Mouse (Mus musculus) embryonic stem cell, embryonic (primary cell): ENCODE results near the gene Pdzd7.

Experiments
- CTCF ChIA-PET, 4 experiments: fragments of 300-600 bp in 2 of 4; fragments of 350-600 bp in 2 of 4; sonication (Branson Sonifier 250); formaldehyde crosslinking; loops; one replicate each; lab custom pipeline; 2022; ENCODE audit warnings: inconsistent platforms in 2 of 4; lab: Charles Lee
- POLR2A ChIA-PET, 4 experiments: fragments of 300-600 bp in 2 of 4; fragments of 350-600 bp in 2 of 4; sonication (Branson Sonifier 250); formaldehyde crosslinking; loops; one replicate each; lab custom pipeline; 2022; ENCODE audit warnings: antibody characterized with exemption in 4 of 4, inconsistent platforms in 1 of 4; lab: Charles Lee

Gene Pdzd7

DNA sequence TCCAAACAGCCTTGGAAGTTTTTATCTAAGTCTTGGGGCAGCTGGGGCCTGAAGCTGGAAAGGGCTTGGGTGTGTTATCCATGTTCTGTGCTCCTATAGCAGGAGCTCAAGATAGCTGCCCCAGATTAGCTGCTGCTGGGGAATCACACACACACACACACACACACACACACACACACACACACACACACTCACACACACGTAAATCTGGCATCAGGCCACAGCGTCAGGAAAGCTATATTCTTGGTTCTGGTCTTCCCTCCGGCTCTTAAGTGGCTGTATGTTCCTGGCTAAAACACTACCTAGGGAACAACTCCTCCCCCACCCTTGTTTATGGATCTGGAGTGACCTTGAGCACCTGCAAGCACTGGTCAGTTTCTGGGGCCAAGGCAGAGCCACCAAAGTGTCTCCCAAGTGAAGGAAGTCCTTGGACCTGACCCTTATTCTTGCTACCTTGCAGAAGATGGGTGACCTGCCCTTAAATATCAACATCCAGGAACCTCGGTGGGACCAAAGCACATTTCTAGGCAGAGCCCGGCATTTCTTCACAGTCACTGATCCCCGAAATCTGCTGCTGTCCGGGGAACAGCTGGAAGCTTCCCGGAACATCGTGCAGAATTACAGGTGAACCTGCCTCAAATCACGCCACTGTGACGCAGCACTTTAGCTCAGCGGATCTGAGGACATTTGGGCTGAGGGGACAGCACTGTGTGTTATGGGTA lies 3.3 kb upstream of the Pdzd7 start:
- ChIA-PET CTCF (interaction anchor here (0.5 to 15.3 kb wide), 15 partner anchors 9 to 364 kb away, joined by 3 to 273 read pairs (median 14); partner anchors contain the start of genes Kazald1 (in 1 of the 4) and Twnk (in 1 of the 4)), POLR2A (interaction anchor here in 2 of 4 experiments (0.6 to 7.2 kb wide), 14 partner anchors 10 to 94 kb away, joined by 3 to 107 read pairs (median 5); partner anchors contain the start of genes Kazald1 (in 2 of the 2), Mrpl43 (in 1 of the 2) and Twnk (in 1 of the 2))

- ChIA-PET CTCF (interaction anchor here (0.5 to 15.3 kb wide), 47 partner anchors 8 to 529 kb away, joined by 3 to 273 read pairs (median 6); partner anchors contain the start of genes Kazald1 (in 3 of the 4), Twnk (in 2 of the 4), Lzts2 (in 1 of the 4) and Mrpl43 (in 1 of the 4)), POLR2A (interaction anchor here (0.5 to 7.2 kb wide), 40 partner anchors 9 to 493 kb away, joined by 3 to 107 read pairs (median 4); partner anchors contain the start of genes Kazald1 (in 3 of the 4), Lzts2 (in 2 of the 4), Mrpl43 (in 2 of the 4) and Twnk (in 2 of the 4))
These were observed 2.6 kb upstream of the Pdzd7 start for GRCm38 (mm10) chr19:45047935-45048643.

DNA sequence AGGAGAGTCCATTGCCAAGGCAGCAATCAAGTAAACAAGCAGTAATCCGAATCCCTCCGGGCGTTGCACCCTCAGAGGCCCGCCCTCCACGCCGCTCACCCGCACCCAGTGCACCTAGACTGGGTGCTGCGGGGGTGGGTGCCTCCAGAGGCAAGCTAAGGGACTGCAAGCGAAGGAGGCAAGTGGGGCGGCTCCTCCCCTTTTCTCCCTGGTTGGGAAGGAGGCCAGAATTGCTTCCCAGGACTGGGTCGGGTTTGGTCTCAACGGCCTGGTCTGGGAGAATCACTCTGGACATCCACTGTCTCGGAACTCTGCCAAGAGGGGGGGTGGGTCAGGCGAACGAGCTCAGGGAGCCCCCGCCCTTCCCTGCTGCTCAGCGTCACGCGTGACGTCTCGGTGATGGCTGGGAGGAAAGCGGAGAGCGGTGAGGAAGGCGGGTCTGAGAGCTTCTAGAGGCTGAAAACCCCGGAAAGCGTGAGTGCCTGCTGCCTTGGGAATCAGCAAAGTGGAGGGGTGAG lies 2.0 kb upstream of the Pdzd7 start, which contains the start of gene Sfxn3:
Gene Sfxn3, plus strand, starts transcription at position 87 of the 518 bp plus-strand sequence.
- CTCF ChIA-PET, result interaction anchor here (0.5 to 15.3 kb wide), 52 partner anchors 9 to 529 kb away, joined by 3 to 273 read pairs (median 6); partner anchors contain the start of genes Kazald1 (in 3 of the 4), Lzts2 (in 2 of the 4), Mrpl43 (in 1 of the 4) and Twnk (in 1 of the 4)
- POLR2A ChIA-PET, result interaction anchor here (0.5 to 7.2 kb wide), 42 partner anchors 10 to 493 kb away, joined by 3 to 107 read pairs (median 4); partner anchors contain the start of genes Kazald1 (in 3 of the 4), Lzts2 (in 2 of the 4), Mrpl43 (in 2 of the 4) and Twnk (in 2 of the 4)

GRCm38 (mm10) chr19:45046523-45047321 lies 1.2 kb upstream of the Pdzd7 start:
- ChIA-PET CTCF (interaction anchor here (0.5 to 15.3 kb wide), 60 partner anchors 9 to 1140 kb away, joined by 3 to 273 read pairs (median 5); partner anchors contain the start of genes Kazald1 (in 3 of the 4), Lzts2 (in 2 of the 4), Twnk (in 2 of the 4) and Mrpl43 (in 1 of the 4)), POLR2A (interaction anchor here in 3 of 4 experiments (0.6 to 7.2 kb wide), 48 partner anchors 8 to 484 kb away, joined by 3 to 107 read pairs (median 4); partner anchors contain the start of genes Kazald1 (in 3 of the 3), Mrpl43 (in 3 of the 3), Twnk (in 3 of the 3) and Lzts2 (in 2 of the 3))

DNA sequence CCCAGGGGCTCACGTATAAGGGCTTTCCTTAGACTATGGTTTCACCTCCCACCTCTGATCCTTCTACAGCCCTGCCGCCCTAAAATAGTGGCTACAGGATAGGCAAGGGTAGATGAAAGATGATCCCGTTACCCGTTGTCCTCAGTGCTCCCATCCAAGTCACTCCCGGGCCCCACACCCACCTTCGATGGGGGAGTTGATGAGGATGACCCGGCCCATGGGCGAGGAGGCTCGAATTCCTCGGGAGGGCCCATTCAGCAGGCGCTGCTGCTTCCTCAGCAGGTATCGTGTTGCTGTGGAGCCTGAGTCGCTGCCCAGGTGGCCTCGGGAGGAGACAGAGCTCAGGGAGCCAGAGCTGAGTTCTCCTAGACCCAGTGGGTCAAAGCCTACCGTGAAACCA lies 281 bp downstream of the Pdzd7 start:
- CTCF ChIA-PET, result interaction anchor here (0.6 to 15.3 kb wide), 10 partner anchors 8 to 30 kb away, joined by 3 to 273 read pairs (median 40); no protein-coding TSS in a partner anchor

GRCm38 (mm10) chr19:45044389-45044927 lies 1.1 kb downstream of the Pdzd7 start:
- ChIA-PET CTCF (interaction anchor here (0.6 to 15.3 kb wide), 9 partner anchors 13 to 669 kb away, joined by 3 to 273 read pairs (median 16); no protein-coding TSS in a partner anchor), POLR2A (interaction anchor here in 2 of 4 experiments (0.7 to 7.2 kb wide), 6 partner anchors 11 to 38 kb away, joined by 3 to 107 read pairs (median 14); partner anchors contain the start of genes Mrpl43 (in 1 of the 2) and Twnk (in 1 of the 2))

More for the DNA sequence above, 281 bp downstream of the Pdzd7 start:
- POLR2A ChIA-PET, result interaction anchor here in 3 of 4 experiments (0.6 to 7.2 kb wide), 9 partner anchors 12 to 564 kb away, joined by 3 to 107 read pairs (median 24); partner anchors contain the start of genes Kazald1 (in 1 of the 3), Mrpl43 (in 1 of the 3) and Twnk (in 1 of the 3)

- CTCF ChIA-PET, result interaction anchor here (0.6 to 15.3 kb wide), 6 partner anchors 8 to 121 kb away, joined by 4 to 273 read pairs (median 30); no protein-coding TSS in a partner anchor
- POLR2A ChIA-PET, result interaction anchor here in 2 of 4 experiments (1.0 to 3.8 kb wide), 2 partner anchors 36 to 51 kb away, joined by 3 to 21 read pairs; partner anchors contain the start of genes Kazald1 (in 1 of the 2) and Sema4g (in 1 of the 2)
These were observed 5.3 kb downstream of the Pdzd7 start for GRCm38 (mm10) chr19:45040214-45040613.

GRCm38 (mm10) chr19:45038198-45038597 lies 7.3 kb downstream of the Pdzd7 start:
- CTCF ChIA-PET, result interaction anchor here in 3 of 4 experiments (0.5 to 16.0 kb wide), 21 partner anchors 8 to 294 kb away, joined by 3 to 523 read pairs (median 8); partner anchors contain the start of genes Kazald1 (in 2 of the 3), Pdzd7 (in 2 of the 3), Sfxn3 (in 2 of the 3) and Lzts2 (in 1 of the 3)
- POLR2A ChIA-PET, result interaction anchor here in 2 of 4 experiments (0.6 to 3.8 kb wide), 12 partner anchors 9 to 111 kb away, joined by 3 to 33 read pairs (median 6); partner anchors contain the start of genes Sfxn3 (in 2 of the 2), Kazald1 (in 1 of the 2) and Pdzd7 (in 1 of the 2)

DNA sequence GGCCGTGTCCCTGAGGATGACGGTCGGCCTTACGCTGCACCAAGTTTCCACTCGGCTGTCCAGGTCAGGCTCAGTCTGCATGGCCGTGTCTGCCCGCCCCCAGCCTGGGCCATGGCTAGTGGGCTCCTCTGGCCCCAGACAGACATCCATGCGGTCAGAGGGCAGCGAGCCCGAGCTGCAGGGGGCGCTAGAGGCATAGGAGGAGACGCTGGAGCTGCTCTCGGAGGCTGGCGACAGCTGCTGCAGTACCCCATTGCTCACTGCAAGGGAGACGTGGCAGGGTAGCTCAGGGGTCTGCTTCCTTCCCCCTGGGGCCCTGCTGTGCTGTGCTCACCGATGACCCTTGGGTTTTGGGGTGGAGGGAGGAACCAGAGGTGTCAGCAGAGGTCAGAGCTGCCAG lies 8.7 kb downstream of the Pdzd7 start:
- POLR2A ChIA-PET, result interaction anchor here (0.5 to 3.8 kb wide), 23 partner anchors 8 to 354 kb away, joined by 3 to 33 read pairs (median 3); partner anchors contain the start of genes Kazald1 (in 4 of the 4), Sfxn3 (in 2 of the 4), Lzts2 (in 1 of the 4) and Mrpl43 (in 1 of the 4)
- CTCF ChIA-PET, result interaction anchor here (0.5 to 16.0 kb wide), 69 partner anchors 9 to 842 kb away, joined by 3 to 523 read pairs (median 4); partner anchors contain the start of genes Sfxn3 (in 4 of the 4), Kazald1 (in 2 of the 4), Lzts2 (in 2 of the 4) and Pdzd7 (in 2 of the 4)

DNA sequence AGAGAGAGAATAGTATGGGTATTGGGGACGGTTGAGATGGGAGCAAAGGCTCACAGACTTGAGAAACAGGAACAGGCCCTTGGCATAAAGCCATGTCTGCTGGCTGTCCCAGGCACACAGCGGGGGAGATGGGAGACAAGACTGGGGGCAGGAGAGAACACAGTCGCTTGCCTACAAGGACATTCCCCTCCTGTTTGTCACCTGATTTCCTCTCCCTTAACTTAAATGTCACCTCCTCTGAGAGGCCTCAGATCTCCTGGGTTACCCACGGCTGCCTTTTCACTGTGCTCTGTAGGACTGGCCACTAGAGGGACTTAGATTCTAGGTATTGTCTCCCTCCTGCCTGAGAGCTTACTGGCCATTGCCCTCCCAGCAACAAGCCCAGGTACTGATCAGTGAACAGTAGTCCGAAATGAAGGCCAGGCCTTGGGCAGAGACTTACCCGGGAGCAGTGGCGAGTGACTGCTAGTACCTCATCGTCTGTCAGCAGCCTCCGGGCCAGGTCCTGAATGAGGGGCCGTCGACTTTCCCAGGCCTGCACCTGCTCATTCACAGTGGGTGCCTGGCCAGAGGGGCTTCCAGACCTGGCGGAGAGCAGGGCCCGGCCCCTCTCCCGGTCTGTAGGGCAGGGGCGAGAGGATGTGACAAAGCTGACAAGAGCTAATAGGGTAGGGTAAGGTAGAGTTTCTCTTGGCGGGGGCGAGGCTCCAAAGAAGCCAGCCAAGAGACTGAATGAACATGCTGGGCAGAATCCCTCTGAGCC lies 12.8 kb downstream of the Pdzd7 start:
- ChIA-PET CTCF (interaction anchor here (0.6 to 16.0 kb wide), 41 partner anchors 9 to 1994 kb away, joined by 3 to 523 read pairs (median 10); partner anchors contain the start of genes Kazald1 (in 3 of the 4), Lzts2 (in 3 of the 4), Mrpl43 (in 3 of the 4) and Pdzd7 (in 3 of the 4)), POLR2A (interaction anchor here in 3 of 4 experiments (0.6 to 10.9 kb wide), 7 partner anchors 12 to 42 kb away, joined by 3 to 152 read pairs (median 3); partner anchors contain the start of genes Sfxn3 (in 2 of the 3), Kazald1 (in 1 of the 3) and Lzts2 (in 1 of the 3))

- ChIA-PET POLR2A (interaction anchor here in 3 of 4 experiments (1.0 to 10.9 kb wide), 22 partner anchors 10 to 469 kb away, joined by 3 to 152 read pairs (median 8); partner anchors contain the start of genes Kazald1 (in 2 of the 3), Lzts2 (in 2 of the 3), Mrpl43 (in 2 of the 3) and Sfxn3 (in 2 of the 3)), CTCF (interaction anchor here (0.6 to 16.0 kb wide), 104 partner anchors 8 to 613 kb away, joined by 3 to 523 read pairs (median 7); partner anchors contain the start of genes Lzts2 (in 4 of the 4), Pdzd7 (in 4 of the 4), Sfxn3 (in 4 of the 4) and Kazald1 (in 3 of the 4))
These were observed 13.7 kb downstream of the Pdzd7 start for GRCm38 (mm10) chr19:45031780-45032179.

- CTCF ChIA-PET, result interaction anchor here (0.6 to 16.0 kb wide), 192 partner anchors 8 to 623 kb away, joined by 3 to 523 read pairs (median 5); partner anchors contain the start of genes Lzts2 (in 4 of the 4), Pdzd7 (in 4 of the 4), Sfxn3 (in 4 of the 4) and Twnk (in 4 of the 4)
- POLR2A ChIA-PET, result interaction anchor here in 3 of 4 experiments (0.6 to 10.9 kb wide), 35 partner anchors 10 to 468 kb away, joined by 3 to 152 read pairs (median 4); partner anchors contain the start of genes Kazald1 (in 3 of the 3), Lzts2 (in 2 of the 3), Mrpl43 (in 2 of the 3) and Sfxn3 (in 2 of the 3)
These were observed 14.5 kb downstream of the Pdzd7 start for GRCm38 (mm10) chr19:45030746-45031693.
